Mouse (Mus musculus): Measurements from ENCODE around the gene Rabl2.

Gene Rabl2

GRCm38 (mm10) chr15:89550506-89550905 is 41.2 kb downstream of the Rabl2 start:
- DNase-seq (ENCODE audit: low spot score in 2 of 2) = no peak

GRCm38 (mm10) chr15:89548837-89549236 is 42.9 kb downstream of the Rabl2 start:
- DNase-seq (ENCODE audit: low spot score in 2 of 2) = no peak

- no peak for DNase-seq (ENCODE audit: low spot score in 2 of 2)
Measured at GRCm38 (mm10) chr15:89547824-89548601, 43.7 kb downstream of the Rabl2 start.

- no peak for DNase-seq (ENCODE audit: low spot score in 2 of 2)
Measured at GRCm38 (mm10) chr15:89547321-89547720, 44.4 kb downstream of the Rabl2 start.

DNA sequence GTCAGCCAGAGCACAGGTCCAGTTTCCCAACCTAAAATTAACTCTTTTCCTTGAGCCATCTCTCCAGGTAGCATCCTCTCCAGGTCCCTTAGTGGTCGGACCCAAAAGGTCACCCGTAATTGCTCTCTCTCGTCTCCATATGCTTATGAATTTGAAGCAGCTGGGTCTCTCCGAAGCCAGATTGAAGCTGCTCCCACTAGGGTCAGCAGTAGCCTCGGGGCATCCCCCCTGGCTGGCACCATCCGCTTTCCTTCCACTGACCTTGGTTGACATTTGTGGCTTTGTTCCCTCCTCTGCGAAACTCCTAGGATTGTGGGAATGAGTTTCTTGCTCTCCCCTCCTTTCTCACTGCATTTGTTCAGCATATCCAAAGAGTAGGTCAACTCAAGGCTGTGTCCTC is 47.6 kb downstream of the Rabl2 start:
- DNase-seq (ENCODE audit: low spot score in 2 of 2) = no peak

GRCm38 (mm10) chr15:89533843-89534207 is 57.9 kb downstream of the Rabl2 start:
- DNase-seq (ENCODE audit: low spot score in 2 of 2) = no peak

- no peak for DNase-seq (ENCODE audit: low spot score in 2 of 2)
Measured at GRCm38 (mm10) chr15:89532924-89533842, 58.5 kb downstream of the Rabl2 start.
